Mouse (Mus musculus) cerebellum, adult 2 months (tissue): ENCODE measurements around the gene Tppp3. TPM values are rescaled to one million over a fixed set of nuclear protein-coding genes. Genes with fewer than 3 reads are reported as not detected.

Experiments
- DNase-seq, 2 experiments: peaks; one replicate each; pipeline ENCODE4 v3.0.0; 2021
- H3K27ac ChIP-seq: fragments of 200-500 bp; 2 replicates; pipeline ENCODE4 v1.5.1; 2012; ENCODE audit warnings: low read length, control low read depth, inconsistent platforms; ENCODE audit not compliant: insufficient read depth
- H3K27me3 ChIP-seq: fragments of 200-500 bp; 2 replicates; pipeline ENCODE4 v1.6.1; 2012; ENCODE audit warnings: inconsistent platforms, mild to moderate bottlenecking, low read length, moderate library complexity; ENCODE audit not compliant: control insufficient read depth, insufficient read depth
- H3K4me1 ChIP-seq: fragments of 200-500 bp; 2 replicates; pipeline ENCODE4 v1.6.1; 2011; ENCODE audit warnings: low read length; ENCODE audit not compliant: control insufficient read depth, insufficient read depth
- H3K4me3 ChIP-seq: fragments of 200-500 bp; replicated peaks from 2 replicates; pipeline ENCODE3; 2011; ENCODE audit warnings: mild to moderate bottlenecking, low read depth, low read length, control low read depth; ENCODE audit not compliant: insufficient read depth
- CTCF ChIP-seq: fragments of 200-500 bp; IDR thresholded peaks from 2 replicates; pipeline ENCODE4 v1.5.1; 2011; ENCODE audit warnings: low read depth, mild to moderate bottlenecking, control low read depth, low read length, moderate library complexity, borderline replicate concordance; ENCODE audit not compliant: insufficient read depth
- POLR2A ChIP-seq: fragments of 200-500 bp; IDR thresholded peaks from 2 replicates; pipeline ENCODE4 v1.6.1; 2011; ENCODE audit warnings: low read length, control low read depth, borderline replicate concordance; ENCODE audit not compliant: insufficient read depth
- WGBS: fragments of 180-500 bp; shearing (Covaris S2); methylation state at CpG from one replicate; pipeline ENCODE4 v1.1.7; 2018; 5-methylcytosine and 5-hydroxymethylcytosine counted together
- polyA plus RNA-seq: library from polyadenylated mRNA; depleted of rRNA; stranded (reverse); fragments of >200 nt; gene quantifications from 2 replicates; pipeline ENCODE4 v1.2.3, GENCODE M21; 2012; rRNA removed

Gene Tppp3
- polyA plus RNA-seq, 1 experiment, result 286 TPM

- no peak for DNase-seq
- no peak overlapping the region for H3K4me3 ChIP-seq
- H3K4me1 ChIP-seq, result peaks cover 3% of the 10 kb centered on the region; the same call in 1 of the 2 replicates
- TF ChIP-seq CTCF, result no peak
- H3K27ac ChIP-seq, result no peak overlapping the region
- 53% methylated on average over 5 of the region's 5 CpGs for WGBS
- H3K27me3 ChIP-seq, result no peaks in the 10 kb centered on the region
Measured at GRCm38 (mm10) chr8:105433511-105433910, 37.8 kb downstream of the Tppp3 start.

- DNase-seq, result no peak
- Histone ChIP-seq H3K27me3 (no peaks in the 10 kb centered on the region), H3K4me3 (no peak overlapping the region), H3K27ac (no peak overlapping the region), H3K4me1 (peaks cover 3% of the 10 kb centered on the region; the same call in 1 of the 2 replicates)
- WGBS, result 48% methylated on average over 6 of the region's 6 CpGs
- TF ChIP-seq CTCF (no peak), POLR2A (no peak)
Measured at GRCm38 (mm10) chr8:105433021-105433420, 38.3 kb downstream of the Tppp3 start.

GRCm38 (mm10) chr8:105431743-105432515, 39.4 kb downstream of the Tppp3 start:
- WGBS, result 91% methylated on average over 7 of the region's 7 CpGs
- TF ChIP-seq CTCF (no peak), POLR2A (no peak)
- Histone ChIP-seq H3K27ac (no peak overlapping the region), H3K27me3 (no peaks in the 10 kb centered on the region), H3K4me3 (no peak overlapping the region), H3K4me1 (peaks cover 3% of the 10 kb centered on the region; the same call in 1 of the 2 replicates)
- no peak for DNase-seq

GRCm38 (mm10) chr8:105426878-105427277, 44.4 kb downstream of the Tppp3 start:
- Histone ChIP-seq H3K4me1 (peaks cover 3% of the 10 kb centered on the region; the same call in 1 of the 2 replicates), H3K27ac (no peak overlapping the region), H3K4me3 (no peak overlapping the region), H3K27me3 (no peaks in the 10 kb centered on the region)
- TF ChIP-seq CTCF (no peak), POLR2A (no peak)
- DNase-seq, result no peak
- 90% methylated on average over 6 of the region's 6 CpGs for WGBS

GRCm38 (mm10) chr8:105422006-105422405, 49.3 kb downstream of the Tppp3 start:
- WGBS, result 9% methylated on average over 1 of the region's 1 CpGs
- TF ChIP-seq CTCF (no peak), POLR2A (no peak)

GRCm38 (mm10) chr8:105419800-105420199, 51.5 kb downstream of the Tppp3 start:
- TF ChIP-seq POLR2A, result no peak
- TF ChIP-seq CTCF, result no peak
- no peak overlapping the region for H3K27ac ChIP-seq
- no peaks in the 10 kb centered on the region for H3K27me3 ChIP-seq
- H3K4me3 ChIP-seq, result no peak overlapping the region
- 93% methylated on average over 4 of the region's 4 CpGs for WGBS
- H3K4me1 ChIP-seq, result peaks cover 3% of the 10 kb centered on the region; the same call in 1 of the 2 replicates
- DNase-seq, result no peak

More at GRCm38 (mm10) chr8:105422006-105422405, 49.3 kb downstream of the Tppp3 start:
- DNase-seq, result peak in 1 of 2 experiments; percentile 80
- H3K27ac ChIP-seq, result peak overlapping the region; percentile 87; the same call in 1 of the 2 replicates
- no peak overlapping the region for H3K4me3 ChIP-seq
- no peaks in the 10 kb centered on the region for H3K27me3 ChIP-seq
- peaks cover 3% of the 10 kb centered on the region; the same call in 1 of the 2 replicates for H3K4me1 ChIP-seq

- no peak overlapping the region for H3K4me3 ChIP-seq
- no peak for TF ChIP-seq POLR2A
- TF ChIP-seq CTCF, result no peak
- H3K27me3 ChIP-seq, result no peaks in the 10 kb centered on the region
- H3K4me1 ChIP-seq, result peaks cover 3% of the 10 kb centered on the region; the same call in 1 of the 2 replicates
- H3K27ac ChIP-seq, result no peak overlapping the region
- 95% methylated on average over 2 of the region's 2 CpGs for WGBS
- no peak for DNase-seq
Measured at GRCm38 (mm10) chr8:105418992-105419391, 52.3 kb downstream of the Tppp3 start.

Other genes with a start within 250 kb of the Tppp3 start
- gene D230025D16Rik, start 246.4 kb downstream of the Tppp3 start, polyA plus RNA-seq, result 34.9 and 36.4 TPM in 2 replicates
- 5.2 and 6.3 TPM in 2 replicates for gene B3gnt9, start 216.4 kb downstream of the Tppp3 start, polyA plus RNA-seq
- 10.3 and 12.1 TPM in 2 replicates for gene Tradd, start 206.9 kb downstream of the Tppp3 start, polyA plus RNA-seq
- 1.7 and 2.1 TPM in 2 replicates for gene Fbxl8, start 206.9 kb downstream of the Tppp3 start, polyA plus RNA-seq
- 18.4 and 24.5 TPM in 2 replicates for gene Hsf4, start 201.7 kb downstream of the Tppp3 start, polyA plus RNA-seq
- 8.8 and 10.4 TPM in 2 replicates for gene Nol3, start 195.4 kb downstream of the Tppp3 start, polyA plus RNA-seq
- gene 4931428F04Rik, start 181.7 kb downstream of the Tppp3 start, polyA plus RNA-seq, result 25.1 and 27.4 TPM in 2 replicates
- 17.0 and 20.0 TPM in 2 replicates for gene Exoc3l, start 175.4 kb downstream of the Tppp3 start, polyA plus RNA-seq
- 81.6 and 91.5 TPM in 2 replicates for gene E2f4, start 173.9 kb downstream of the Tppp3 start, polyA plus RNA-seq
- 12.4 and 15.2 TPM in 2 replicates for gene Elmo3, start 165.9 kb downstream of the Tppp3 start, polyA plus RNA-seq
- 5.0 and 6.3 TPM in 2 replicates for gene Lrrc29, start 145.2 kb downstream of the Tppp3 start, polyA plus RNA-seq
- 106 and 110 TPM in 2 replicates for gene Tmem208, start 145.2 kb downstream of the Tppp3 start, polyA plus RNA-seq
- 4.0 and 4.2 TPM in 2 replicates for gene Fhod1, start 123.6 kb downstream of the Tppp3 start, polyA plus RNA-seq
- gene Slc9a5, start 122.7 kb downstream of the Tppp3 start, polyA plus RNA-seq, result 51.7 and 62.0 TPM in 2 replicates
- 11.0 and 13.5 TPM in 2 replicates for gene Plekhg4, start 98.3 kb downstream of the Tppp3 start, polyA plus RNA-seq
- 0.05 TPM in 1 of 2 replicates, not detected in the other for gene Kctd19, start 58.0 kb downstream of the Tppp3 start, polyA plus RNA-seq
- 0.65 and 1.2 TPM in 2 replicates for gene Lrrc36, start 58.0 kb downstream of the Tppp3 start, polyA plus RNA-seq
- 64.7 and 67.9 TPM in 2 replicates for gene Zdhhc1, start 25.4 kb upstream of the Tppp3 start, polyA plus RNA-seq
- gene Hsd11b2, start 47.2 kb upstream of the Tppp3 start, polyA plus RNA-seq, result 0.08 TPM in 1 of 2 replicates, not detected in the other
- gene Atp6v0d1, start 94.5 kb upstream of the Tppp3 start, polyA plus RNA-seq, result 333 and 336 TPM in 2 replicates
- gene Ripor1, start 133.7 kb upstream of the Tppp3 start, polyA plus RNA-seq, result 33.4 and 35.9 TPM in 2 replicates
- 41.6 and 45.7 TPM in 2 replicates for gene Ctcf, start 165.0 kb upstream of the Tppp3 start, polyA plus RNA-seq
- 0.36 and 1.00 TPM in 2 replicates for gene Agrp, start 165.9 kb upstream of the Tppp3 start, polyA plus RNA-seq
- gene Carmil2, start 214.7 kb upstream of the Tppp3 start, polyA plus RNA-seq, result 69.8 and 72.1 TPM in 2 replicates
- gene Acd, start 229.6 kb upstream of the Tppp3 start, polyA plus RNA-seq, result 56.3 and 56.8 TPM in 2 replicates
- 128 and 137 TPM in 2 replicates for gene Pard6a, start 229.6 kb upstream of the Tppp3 start, polyA plus RNA-seq
- 0.51 TPM in 2 replicates for gene 4933405L10Rik, start 236.1 kb upstream of the Tppp3 start, polyA plus RNA-seq
- 15.3 and 17.4 TPM in 2 replicates for gene Enkd1, start 236.7 kb upstream of the Tppp3 start, polyA plus RNA-seq